Mouse (Mus musculus) forebrain, postnatal 0 days (tissue): ENCODE results near the gene Trib2. TPM values are rescaled to one million over a fixed set of nuclear protein-coding genes. Genes with fewer than 3 reads are reported as not detected.
A peak's percentile ranks its signal among the peaks of the same experiment; 100 is the strongest.

Source experiments
- ATAC-seq: fragments of 200-750 bp; cut with Nextera tagmentation; 2 replicates; pipeline ENCODE4 v1.8.0; 2017; ENCODE audit warnings: mild to moderate bottlenecking, moderate library complexity
- DNase-seq: peaks from one replicate; pipeline ENCODE4 v3.0.0-alpha.2; 2015
- H3K27ac ChIP-seq: fragments of 300-500 bp; sonication (generic); 2 replicates; pipeline ENCODE4 v1.5.1; 2014; ENCODE audit warnings: low read depth, mild to moderate bottlenecking, antibody characterized with exemption, low read length, moderate library complexity, mixed read lengths
- H3K27me3 ChIP-seq: fragments of 300-500 bp; sonication (generic); 2 replicates; pipeline ENCODE4 v1.6.1; 2014; ENCODE audit warnings: mild to moderate bottlenecking, low read length, mixed read lengths; ENCODE audit not compliant: insufficient read depth
- H3K36me3 ChIP-seq: fragments of 300-500 bp; sonication (generic); 2 replicates; pipeline ENCODE4 v1.6.1; 2014; ENCODE audit warnings: mild to moderate bottlenecking, moderate library complexity; ENCODE audit not compliant: insufficient read depth
- H3K4me1 ChIP-seq: fragments of 300-500 bp; sonication (generic); 2 replicates; pipeline ENCODE4 v1.6.1; 2014; ENCODE audit warnings: antibody characterized with exemption; ENCODE audit not compliant: insufficient read depth
- H3K4me2 ChIP-seq: fragments of 300-500 bp; sonication (generic); 2 replicates; pipeline ENCODE4 v1.6.1; 2014; ENCODE audit warnings: low read depth, mild to moderate bottlenecking, moderate library complexity
- H3K4me3 ChIP-seq: fragments of 300-500 bp; sonication (generic); 2 replicates; pipeline ENCODE4 v1.5.1; 2014; ENCODE audit warnings: low read depth, low read length, mixed read lengths
- H3K9ac ChIP-seq: fragments of 300-500 bp; sonication (generic); 2 replicates; pipeline ENCODE4 v1.6.1; 2014; ENCODE audit warnings: mild to moderate bottlenecking
- H3K9me3 ChIP-seq: fragments of 300-500 bp; sonication (generic); 2 replicates; pipeline ENCODE4 v1.6.1; 2016; ENCODE audit warnings: low read length
- CTCF ChIP-seq: sonication (generic); IDR thresholded peaks from 2 replicates; pipeline ENCODE4 v1.5.1; 2016; ENCODE audit warnings: antibody characterized with exemption, control low read depth, low read depth
- WGBS: fragments of 180-500 bp; shearing (Covaris S2); extraction: QIAGEN DNeasy Blood & Tissue Kit; methylation state at CpG from one replicate; pipeline ENCODE4 v1.1.7; 2014; 5-methylcytosine and 5-hydroxymethylcytosine counted together
- polyA plus RNA-seq: library from polyadenylated mRNA; unstranded; fragments of >200 nt; fragmentation: Nextera tagmentation; extraction: Ambion mirVana; gene quantifications from 2 replicates; pipeline ENCODE4 v1.2.1, GENCODE M21; 2015
- total RNA-seq: library from RNA; depleted of rRNA; stranded (reverse); fragments of >200 nt; gene quantifications from 2 replicates; pipeline ENCODE4 v1.2.3, GENCODE M21; 2014

The Trib2 gene
- total and polyA plus RNA-seq, 2 experiments from 2014 or later, result 82.3 to 152 TPM

- WGBS, result 64% methylated on average over 7 of the region's 7 CpGs
- peak overlapping the region; percentile 73 for H3K4me2 ChIP-seq
- H3K27me3 ChIP-seq, result no peaks in the 10 kb centered on the region
- H3K9ac ChIP-seq, result 0 out of 2 replicates have a peak overlapping the region, but pooled peaks have one; percentile 4
- ATAC-seq, result no peak
- peaks cover 9% of the 10 kb centered on the region for H3K4me1 ChIP-seq
- no peak for TF ChIP-seq CTCF
- peaks cover 36% of the 10 kb centered on the region for H3K36me3 ChIP-seq
- no peaks in the 10 kb centered on the region for H3K9me3 ChIP-seq
- DNase-seq, result no peak
- H3K4me3 ChIP-seq, result 0 out of 2 replicates have a peak overlapping the region, but pooled peaks have one; percentile 5
- H3K27ac ChIP-seq, result no peak overlapping the region
These were observed 7.1 kb downstream of the Trib2 start for GRCm38 (mm10) chr12:15809657-15810056.

- no peaks in the 10 kb centered on the region for H3K27me3 ChIP-seq
- no peak overlapping the region for H3K4me3 ChIP-seq
- H3K36me3 ChIP-seq, result peaks cover 40% of the 10 kb centered on the region
- WGBS, result 75% methylated on average over 4 of the region's 4 CpGs
- no peak for ATAC-seq
- H3K27ac ChIP-seq, result no peak overlapping the region
- H3K9me3 ChIP-seq, result no peaks in the 10 kb centered on the region
- TF ChIP-seq CTCF, result no peak
- H3K9ac ChIP-seq, result no peak overlapping the region
- peaks cover 9% of the 10 kb centered on the region for H3K4me1 ChIP-seq
- peak overlapping the region; percentile 73; the same call in 1 of the 2 replicates for H3K4me2 ChIP-seq
- no peak for DNase-seq
These were observed 7.5 kb downstream of the Trib2 start for GRCm38 (mm10) chr12:15809249-15809648.

- TF ChIP-seq CTCF, result no peak
- no peak overlapping the region for H3K27ac ChIP-seq
- H3K4me2 ChIP-seq, result no peak overlapping the region
- WGBS, result 96% methylated on average over 5 of the region's 5 CpGs
- no peaks in the 10 kb centered on the region for H3K9me3 ChIP-seq
- DNase-seq (no peak), ATAC-seq (no peak)
- peaks cover 9% of the 10 kb centered on the region for H3K4me1 ChIP-seq
- H3K27me3 ChIP-seq, result no peaks in the 10 kb centered on the region
- H3K9ac ChIP-seq, result no peak overlapping the region
- H3K4me3 ChIP-seq, result no peak overlapping the region
- H3K36me3 ChIP-seq, result peaks cover 42% of the 10 kb centered on the region
These were observed 8.4 kb downstream of the Trib2 start for GRCm38 (mm10) chr12:15808186-15808800.

GRCm38 (mm10) chr12:15804931-15805331 lies 11.8 kb downstream of the Trib2 start:
- Histone ChIP-seq H3K27ac (no peak overlapping the region), H3K9ac (no peak overlapping the region), H3K4me1 (peaks cover 19% of the 10 kb centered on the region), H3K27me3 (no peaks in the 10 kb centered on the region), H3K4me3 (no peak overlapping the region), H3K9me3 (no peaks in the 10 kb centered on the region), H3K36me3 (peaks cover 52% of the 10 kb centered on the region), H3K4me2 (no peak overlapping the region)
- no peak for TF ChIP-seq CTCF
- ATAC-seq (no peak), DNase-seq (no peak)
- 74% methylated on average over 1 of the region's 1 CpGs for WGBS

GRCm38 (mm10) chr12:15803936-15804438 lies 12.7 kb downstream of the Trib2 start:
- H3K4me2 ChIP-seq, result no peak overlapping the region
- 65% methylated on average over 5 of the region's 5 CpGs for WGBS
- no peak for DNase-seq
- no peak overlapping the region for H3K9ac ChIP-seq
- H3K27ac ChIP-seq, result 0 out of 2 replicates have a peak overlapping the region, but pooled peaks have one; percentile 35
- H3K36me3 ChIP-seq, result peaks cover 56% of the 10 kb centered on the region
- ATAC-seq, result peak; percentile 26; the same call in 1 of the 2 replicates
- no peaks in the 10 kb centered on the region for H3K9me3 ChIP-seq
- H3K27me3 ChIP-seq, result no peaks in the 10 kb centered on the region
- H3K4me3 ChIP-seq, result no peak overlapping the region
- no peak for TF ChIP-seq CTCF
- peaks cover 15% of the 10 kb centered on the region for H3K4me1 ChIP-seq

GRCm38 (mm10) chr12:15801571-15801930 lies 15.2 kb downstream of the Trib2 start:
- peak overlapping the region; percentile 29; the same call in 1 of the 2 replicates for H3K27ac ChIP-seq
- peaks cover 15% of the 10 kb centered on the region for H3K4me1 ChIP-seq
- H3K4me2 ChIP-seq, result 0 out of 2 replicates have a peak overlapping the region, but pooled peaks have one; percentile 13
- H3K9me3 ChIP-seq, result no peaks in the 10 kb centered on the region
- DNase-seq (no peak), ATAC-seq (no peak)
- H3K36me3 ChIP-seq, result peaks cover 56% of the 10 kb centered on the region
- no peak overlapping the region for H3K4me3 ChIP-seq
- no peak for TF ChIP-seq CTCF
- H3K27me3 ChIP-seq, result no peaks in the 10 kb centered on the region
- WGBS, result 80% methylated on average over 4 of the region's 4 CpGs
- no peak overlapping the region for H3K9ac ChIP-seq

GRCm38 (mm10) chr12:15800914-15801570 lies 15.7 kb downstream of the Trib2 start:
- H3K4me3 ChIP-seq, result no peak overlapping the region
- no peaks in the 10 kb centered on the region for H3K27me3 ChIP-seq
- H3K9me3 ChIP-seq, result no peaks in the 10 kb centered on the region
- peaks cover 15% of the 10 kb centered on the region for H3K4me1 ChIP-seq
- H3K4me2 ChIP-seq, result peak overlapping the region; percentile 13; the same call in 1 of the 2 replicates
- peaks cover 57% of the 10 kb centered on the region for H3K36me3 ChIP-seq
- peak overlapping the region; percentile 29 for H3K27ac ChIP-seq
- peak; percentile 72 for DNase-seq
- WGBS, result 53% methylated on average over 9 of the region's 9 CpGs
- ATAC-seq, result peak; percentile 80
- no peak for TF ChIP-seq CTCF
- no peak overlapping the region for H3K9ac ChIP-seq
